Mouse (Mus musculus): ENCODE results near the gene Rsad2. TPM values are rescaled to one million over a fixed set of nuclear protein-coding genes. Genes with fewer than 3 reads are reported as not detected.

The Rsad2 gene
- polyA plus RNA-seq, 1 experiment from 2014 or later, result 0.74 TPM

DNA sequence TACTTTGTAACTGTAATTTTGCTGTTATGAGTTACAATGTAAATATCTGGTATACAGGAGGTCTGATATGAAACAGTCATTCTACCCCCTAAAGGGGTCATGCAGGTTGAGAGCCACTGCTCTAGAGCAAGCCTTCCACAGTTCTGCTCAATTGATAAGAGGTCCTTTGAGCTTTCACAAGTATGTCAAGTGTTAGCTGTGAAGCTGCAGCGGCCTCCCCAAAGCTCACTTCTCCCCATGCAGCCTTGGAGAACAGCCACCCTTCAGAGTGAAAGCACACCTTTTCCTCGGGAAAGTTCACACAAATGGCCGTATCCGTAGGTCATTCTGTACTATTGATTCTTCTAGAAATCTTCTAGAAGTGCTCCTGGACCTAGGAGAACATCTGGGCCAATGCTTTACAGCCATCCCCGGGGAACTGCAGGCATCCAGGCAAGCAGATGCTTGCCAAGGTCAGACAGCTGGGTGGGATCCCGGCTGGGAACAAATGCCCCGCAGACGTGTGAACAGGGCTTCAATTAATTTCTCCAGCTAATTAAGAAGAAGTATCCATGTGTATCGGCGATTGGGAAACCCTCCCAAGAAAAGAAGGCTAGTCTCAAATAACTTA is 44.3 kb downstream of the Rsad2 start:
- Histone ChIP-seq H3K4me2 (replicated peaks) (peak overlapping the region; percentile 88), H3K4me3 (no peak overlapping the region), H3K36me3 (peaks cover 12% of the 10 kb centered on the region; the same call in 1 of the 2 replicates), H3K27ac (no peak overlapping the region), H3K4me1 (peaks cover 27% of the 10 kb centered on the region), H3K9me3 (no peaks in the 10 kb centered on the region), H3K9ac (no peak overlapping the region), H3K27me3 (no peaks in the 10 kb centered on the region)
- 75% methylated on average over 10 of the region's 10 CpGs for WGBS
- ATAC-seq (ENCODE audit: insufficient number of reproducible peaks, insufficient read depth, low FRiP score, low TSS enrichment), result no peak

DNA sequence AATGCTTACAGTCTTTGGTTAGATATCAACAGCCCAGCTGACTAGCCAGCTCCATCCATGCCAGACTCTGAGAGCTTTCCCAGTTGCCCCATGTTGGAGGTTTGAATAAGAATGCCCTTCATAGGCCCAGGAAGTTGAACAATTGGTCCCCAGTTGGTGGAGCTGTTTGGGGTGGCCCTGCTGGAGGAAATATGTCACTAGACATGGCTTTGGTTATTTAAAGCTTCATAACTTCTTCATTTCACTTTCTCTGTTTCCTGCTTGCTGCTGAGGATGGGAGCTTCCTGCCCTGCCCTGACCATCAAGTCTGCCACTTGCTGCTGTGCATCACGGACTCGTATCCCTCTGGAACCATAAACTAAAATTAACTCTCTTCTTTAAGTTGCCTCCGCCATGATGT is 45.8 kb downstream of the Rsad2 start:
- H3K36me3 ChIP-seq, result peaks cover 12% of the 10 kb centered on the region; the same call in 1 of the 2 replicates
- no peak overlapping the region for H3K4me2 ChIP-seq (replicated peaks)
- H3K4me3 ChIP-seq, result no peak overlapping the region
- H3K27me3 ChIP-seq, result no peaks in the 10 kb centered on the region
- H3K9ac ChIP-seq, result no peak overlapping the region
- H3K27ac ChIP-seq, result no peak overlapping the region
- WGBS, result 97% methylated on average over 3 of the region's 3 CpGs
- peaks cover 41% of the 10 kb centered on the region for H3K4me1 ChIP-seq
- H3K9me3 ChIP-seq, result no peaks in the 10 kb centered on the region
- ATAC-seq (ENCODE audit: insufficient number of reproducible peaks, insufficient read depth, low FRiP score, low TSS enrichment), result no peak

DNA sequence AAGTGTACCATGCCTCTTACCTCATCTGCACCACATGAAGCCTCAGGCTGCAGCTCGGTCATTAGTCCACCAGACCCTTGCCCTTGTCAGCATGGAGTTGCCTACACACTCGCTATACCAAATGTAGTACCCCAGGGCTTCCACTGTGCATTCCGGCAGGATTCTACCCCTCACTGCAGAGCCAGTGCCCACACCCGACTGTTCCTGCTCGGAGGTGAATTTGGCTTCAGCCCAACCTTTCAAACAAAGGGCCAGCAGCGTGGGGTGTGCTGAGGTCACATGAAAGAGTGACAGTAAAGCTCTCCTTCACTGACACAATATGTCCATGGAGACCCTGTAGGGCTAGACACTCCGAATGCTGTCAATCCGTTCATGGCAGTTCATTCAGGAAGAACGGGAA is 47.5 kb downstream of the Rsad2 start:
- 84% methylated on average over 9 of the region's 9 CpGs for WGBS
- Histone ChIP-seq H3K27ac (no peak overlapping the region), H3K4me2 (replicated peaks) (no peak overlapping the region), H3K4me3 (no peak overlapping the region), H3K36me3 (peaks cover 17% of the 10 kb centered on the region; the same call in 1 of the 2 replicates), H3K27me3 (no peaks in the 10 kb centered on the region), H3K4me1 (peaks cover 41% of the 10 kb centered on the region), H3K9me3 (no peaks in the 10 kb centered on the region), H3K9ac (no peak overlapping the region)
- ATAC-seq (ENCODE audit: insufficient number of reproducible peaks, insufficient read depth, low FRiP score, low TSS enrichment), result no peak

DNA sequence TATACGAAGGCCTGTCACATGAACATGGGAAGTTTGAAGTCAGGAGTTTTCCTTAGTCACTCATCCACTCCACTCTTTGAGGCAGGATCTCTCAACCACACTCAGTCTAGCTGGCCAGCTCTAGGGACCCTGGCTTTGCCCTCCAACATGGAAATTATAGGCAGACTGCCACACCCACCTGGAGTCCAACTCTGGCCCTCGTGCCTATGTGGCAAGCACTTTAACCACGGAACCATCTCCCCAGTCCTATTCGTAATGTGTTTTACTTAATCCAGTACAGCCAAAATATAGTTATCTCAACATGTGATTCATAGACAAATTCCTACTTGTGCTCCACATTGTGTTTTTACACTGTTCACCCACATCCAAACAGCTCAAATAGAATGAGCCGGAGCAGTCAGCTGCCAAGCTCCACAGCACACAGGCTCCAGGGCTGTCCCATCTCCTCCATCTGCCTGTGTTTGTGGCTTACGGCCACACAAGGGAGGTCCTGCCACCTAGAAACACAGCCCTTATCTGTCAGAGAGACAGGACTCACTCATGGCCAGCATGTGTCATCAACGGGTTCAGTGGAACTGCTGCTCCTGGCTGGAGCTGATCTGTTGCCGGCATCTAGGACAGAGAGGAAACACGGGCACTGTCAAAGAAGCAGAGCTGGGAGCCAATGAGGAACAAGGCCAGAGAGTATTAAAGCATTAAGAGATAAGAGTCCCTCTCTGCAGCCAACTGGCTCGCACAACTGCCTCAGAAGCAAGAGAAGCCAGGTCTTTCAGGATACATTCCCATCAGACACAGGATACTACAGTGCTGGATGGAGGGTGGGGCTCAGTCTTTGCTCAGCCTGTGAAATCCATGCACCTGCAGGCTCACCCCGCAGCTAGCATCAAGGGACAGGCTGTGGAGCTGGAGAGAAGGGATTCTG is 51.2 kb downstream of the Rsad2 start:
- H3K36me3 ChIP-seq, result peaks cover 18% of the 10 kb centered on the region
- peak; percentile 64; the same call in 1 of the 2 replicates for ATAC-seq (ENCODE audit: insufficient number of reproducible peaks, insufficient read depth, low FRiP score, low TSS enrichment)
- H3K9ac ChIP-seq, result no peak overlapping the region
- 0 out of 2 replicates have a peak overlapping the region, but pooled peaks have one; percentile 1 for H3K4me2 ChIP-seq (replicated peaks)
- H3K9me3 ChIP-seq, result no peaks in the 10 kb centered on the region
- WGBS, result 79% methylated on average over 11 of the region's 11 CpGs
- peaks cover 28% of the 10 kb centered on the region for H3K4me1 ChIP-seq
- H3K4me3 ChIP-seq, result no peak overlapping the region
- peak overlapping the region; percentile 75 for H3K27ac ChIP-seq
- no peaks in the 10 kb centered on the region for H3K27me3 ChIP-seq

GRCm38 (mm10) chr12:26403372-26404125 is 52.7 kb downstream of the Rsad2 start:
- no peak overlapping the region for H3K9ac ChIP-seq
- H3K27me3 ChIP-seq, result no peaks in the 10 kb centered on the region
- peaks cover 28% of the 10 kb centered on the region for H3K4me1 ChIP-seq
- H3K9me3 ChIP-seq, result no peaks in the 10 kb centered on the region
- no peak for ATAC-seq (ENCODE audit: insufficient number of reproducible peaks, insufficient read depth, low FRiP score, low TSS enrichment)
- no peak overlapping the region for H3K4me3 ChIP-seq
- 80% methylated on average over 16 of the region's 16 CpGs for WGBS
- H3K27ac ChIP-seq, result no peak overlapping the region
- no peak overlapping the region for H3K4me2 ChIP-seq (replicated peaks)
- H3K36me3 ChIP-seq, result peaks cover 12% of the 10 kb centered on the region

DNA sequence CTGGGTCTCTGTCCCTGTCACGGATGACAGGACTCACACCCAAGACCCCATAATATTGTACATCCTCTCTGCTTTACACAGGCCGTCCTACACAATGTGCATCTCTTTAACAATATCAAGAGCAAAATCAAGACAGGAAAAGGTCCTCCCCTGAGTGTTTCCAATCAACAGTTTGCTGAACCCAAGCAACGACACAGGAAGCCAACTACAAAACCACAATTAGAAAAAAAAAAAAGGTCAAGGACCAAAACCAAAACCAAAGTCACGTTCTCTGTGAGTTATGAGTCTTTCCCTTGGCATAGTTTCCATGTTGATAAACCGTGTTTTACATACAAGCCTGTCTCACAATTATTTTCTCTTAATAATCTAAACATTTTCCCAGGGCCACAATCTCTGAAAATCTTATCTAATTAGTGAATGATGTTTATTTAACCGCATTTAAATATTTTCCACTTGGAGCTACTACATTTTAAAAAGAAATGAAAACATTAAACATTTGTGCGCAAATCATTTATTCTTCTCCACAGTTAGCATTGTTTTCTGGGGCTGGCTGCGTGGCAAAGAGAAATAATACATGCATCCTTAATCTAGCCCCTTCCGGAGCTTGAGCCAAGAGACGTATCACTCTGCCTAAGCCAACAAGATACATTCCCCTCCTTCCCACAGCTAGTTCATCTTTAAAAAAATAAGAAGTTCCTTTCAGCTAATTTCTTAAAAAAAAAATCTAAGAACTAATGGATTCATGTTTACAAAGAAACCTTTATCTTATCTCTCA is 54.4 kb downstream of the Rsad2 start:
- Histone ChIP-seq H3K27ac (no peak overlapping the region), H3K9ac (no peak overlapping the region), H3K4me1 (peaks cover 24% of the 10 kb centered on the region), H3K9me3 (no peaks in the 10 kb centered on the region), H3K27me3 (no peaks in the 10 kb centered on the region), H3K4me2 (replicated peaks) (no peak overlapping the region), H3K4me3 (no peak overlapping the region), H3K36me3 (peaks cover 7% of the 10 kb centered on the region)
- no peak for ATAC-seq (ENCODE audit: insufficient number of reproducible peaks, insufficient read depth, low FRiP score, low TSS enrichment)
- WGBS, result 68% methylated on average over 10 of the region's 10 CpGs

DNA sequence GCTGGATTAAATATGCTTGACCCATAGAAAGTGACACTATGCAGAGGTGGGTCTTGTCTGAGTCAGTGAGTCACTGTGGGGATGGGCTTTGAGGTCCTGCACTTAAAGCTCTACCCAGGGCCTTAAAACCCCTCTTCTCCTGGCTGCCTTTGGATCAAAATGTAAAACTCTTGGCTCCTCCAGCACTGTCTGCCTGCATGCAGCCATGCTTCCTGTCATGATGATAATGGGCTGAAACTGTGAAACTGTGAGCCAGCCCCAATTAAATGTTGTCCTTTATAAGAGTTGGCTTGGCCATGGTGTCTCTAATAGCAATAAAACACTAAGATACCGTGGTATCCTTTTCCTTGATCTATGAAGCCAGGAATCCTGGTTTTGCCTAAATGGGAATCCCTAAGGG is 55.0 kb downstream of the Rsad2 start:
- Histone ChIP-seq H3K27ac (0 out of 2 replicates have a peak overlapping the region, but pooled peaks have one; percentile 23), H3K9ac (no peak overlapping the region), H3K9me3 (no peaks in the 10 kb centered on the region), H3K4me1 (peaks cover 19% of the 10 kb centered on the region), H3K36me3 (peaks cover 7% of the 10 kb centered on the region), H3K4me2 (replicated peaks) (no peak overlapping the region), H3K4me3 (no peak overlapping the region), H3K27me3 (no peaks in the 10 kb centered on the region)
- 85% methylated on average over 1 of the region's 1 CpGs for WGBS
- ATAC-seq (ENCODE audit: insufficient number of reproducible peaks, insufficient read depth, low FRiP score, low TSS enrichment), result no peak

- ATAC-seq (ENCODE audit: insufficient number of reproducible peaks, insufficient read depth, low FRiP score, low TSS enrichment), result no peak
- Histone ChIP-seq H3K27me3 (no peaks in the 10 kb centered on the region), H3K4me1 (peaks cover 16% of the 10 kb centered on the region), H3K27ac (0 out of 2 replicates have a peak overlapping the region, but pooled peaks have one; percentile 23), H3K4me3 (no peak overlapping the region), H3K9ac (no peak overlapping the region), H3K4me2 (replicated peaks) (no peak overlapping the region), H3K9me3 (no peaks in the 10 kb centered on the region), H3K36me3 (peaks cover 7% of the 10 kb centered on the region)
- WGBS, result 100% methylated on average over 1 of the region's 1 CpGs
Observed at GRCm38 (mm10) chr12:26400762-26401161, 55.5 kb downstream of the Rsad2 start.

DNA sequence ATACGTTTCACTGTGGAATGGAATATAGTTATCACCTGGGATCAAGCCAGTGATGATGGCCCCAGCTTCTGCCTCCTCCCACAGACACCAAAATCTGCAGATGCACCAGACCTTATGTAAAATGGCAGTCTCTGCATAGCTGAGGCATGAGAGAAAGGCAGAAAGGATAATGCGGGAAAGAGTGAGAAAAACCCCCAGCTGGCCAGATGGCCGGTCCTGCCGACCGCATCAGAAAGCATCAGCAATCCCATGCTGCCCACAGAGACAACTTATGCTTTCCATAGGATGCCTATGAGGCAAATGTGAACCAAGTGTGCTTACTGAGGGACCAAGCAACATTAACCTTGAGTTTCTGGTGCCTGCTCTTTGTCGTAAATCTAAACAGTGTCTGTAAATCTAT is 56.9 kb downstream of the Rsad2 start:
- Histone ChIP-seq H3K36me3 (peaks cover 4% of the 10 kb centered on the region), H3K27ac (no peak overlapping the region), H3K4me1 (peaks cover 18% of the 10 kb centered on the region), H3K9me3 (no peaks in the 10 kb centered on the region), H3K27me3 (no peaks in the 10 kb centered on the region), H3K9ac (no peak overlapping the region), H3K4me2 (replicated peaks) (no peak overlapping the region), H3K4me3 (no peak overlapping the region)
- WGBS, result 79% methylated on average over 6 of the region's 6 CpGs
- ATAC-seq (ENCODE audit: insufficient number of reproducible peaks, insufficient read depth, low FRiP score, low TSS enrichment), result no peak

DNA sequence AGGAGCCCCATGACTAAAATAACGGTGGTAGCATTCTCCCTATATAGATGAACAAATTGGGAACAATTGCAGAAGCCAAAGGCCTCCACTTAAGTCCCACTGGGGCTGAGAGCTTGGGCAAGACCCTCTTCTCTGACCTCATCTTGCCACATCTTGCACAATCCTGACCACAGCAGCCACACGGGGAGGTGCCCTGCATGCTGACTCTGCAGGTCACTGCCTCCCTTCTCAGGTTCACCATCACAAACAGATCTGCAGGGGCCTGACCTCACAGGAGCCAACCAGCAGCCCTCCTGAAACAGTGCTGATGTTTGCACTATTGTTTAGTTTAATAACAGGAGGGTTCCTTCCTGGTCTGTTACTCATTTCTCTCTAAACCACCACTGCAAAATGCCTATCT is 57.7 kb downstream of the Rsad2 start:
- peaks cover 25% of the 10 kb centered on the region for H3K4me1 ChIP-seq
- no peak for ATAC-seq (ENCODE audit: insufficient number of reproducible peaks, insufficient read depth, low FRiP score, low TSS enrichment)
- H3K27me3 ChIP-seq, result no peaks in the 10 kb centered on the region
- H3K4me2 ChIP-seq (replicated peaks), result no peak overlapping the region
- no peaks in the 10 kb centered on the region for H3K9me3 ChIP-seq
- 49% methylated on average over 2 of the region's 2 CpGs for WGBS
- H3K36me3 ChIP-seq, result peaks cover under 1% of the 10 kb centered on the region
- H3K27ac ChIP-seq, result no peak overlapping the region
- no peak overlapping the region for H3K4me3 ChIP-seq
- no peak overlapping the region for H3K9ac ChIP-seq

Measured in embryonic facial prominence, embryonic 12.5 days (tissue).